Mouse (Mus musculus) inflammation-experienced regulatory T-cells, adult 6 months (primary cell): ENCODE results near the gene Cad. TPM values are rescaled to one million over a fixed set of nuclear protein-coding genes. Genes with fewer than 3 reads are reported as not detected.
"Not testable (repeated sequence)": the region's sequence is repeated elsewhere in the genome, so short reads cannot be mapped to it uniquely, and the experiment has no call there.

ENCODE experiments used
- ATAC-seq: one replicate; pipeline ENCODE4 v1.8.0; 2017
- polyA plus RNA-seq, 3 experiments: library from polyadenylated mRNA; unstranded; fragments of 100-300 nt; shearing (Covaris generic); gene quantifications; one replicate each; pipeline ENCODE4 v1.2.1; 2017

Cad gene
- polyA plus RNA-seq = 10 to 100 TPM in 1 of 3 experiments, 1 to 10 TPM in 2; 5.4 to 11.8 (median 7.8) TPM

GRCm38 (mm10) chr5:31054261-31055215, at the start of gene Cad:
Gene Cad, plus strand, starts transcription at chr5:31054780.
- ATAC-seq = peak; percentile 97

DNA sequence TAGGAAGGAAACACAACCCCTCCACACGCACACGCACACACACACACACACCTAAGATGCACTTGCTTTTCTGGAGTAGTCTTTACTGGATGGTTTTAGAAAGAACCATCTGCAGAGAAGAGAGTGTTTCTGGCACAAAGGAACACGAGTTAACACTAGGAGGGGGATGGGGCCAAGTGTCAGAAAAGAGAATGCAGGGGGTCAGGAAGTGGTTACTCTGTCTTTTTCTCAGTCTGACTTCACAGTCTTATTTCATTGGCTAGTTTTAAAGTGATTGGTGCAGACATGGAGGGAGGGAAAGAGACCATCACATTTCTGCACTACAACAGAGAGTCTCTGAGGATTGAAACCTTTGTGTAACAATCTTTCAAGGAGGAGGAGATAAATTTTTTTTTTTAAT, 41.8 kb upstream of the Cad start:
- ATAC-seq = peak; percentile 97

DNA sequence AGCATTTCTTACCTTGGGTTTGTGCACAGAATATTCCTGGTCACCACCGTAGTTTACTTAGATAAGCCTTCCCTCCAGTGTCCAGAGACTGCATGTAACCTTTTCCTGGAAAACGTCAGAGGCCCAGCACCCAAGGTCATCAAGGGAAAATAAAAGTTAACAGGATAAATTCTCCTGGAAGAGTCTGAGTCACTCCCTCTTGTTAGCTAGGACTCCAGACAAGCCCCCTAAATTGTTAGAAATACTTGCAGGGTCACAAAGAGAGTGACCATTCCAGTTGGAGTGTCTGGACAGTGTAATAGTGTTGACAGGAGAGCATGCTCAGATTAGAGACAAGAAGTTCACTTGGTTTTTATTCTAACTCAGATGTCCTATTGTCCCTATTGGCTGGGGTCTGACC, 38.7 kb upstream of the Cad start:
- ATAC-seq = no peak

DNA sequence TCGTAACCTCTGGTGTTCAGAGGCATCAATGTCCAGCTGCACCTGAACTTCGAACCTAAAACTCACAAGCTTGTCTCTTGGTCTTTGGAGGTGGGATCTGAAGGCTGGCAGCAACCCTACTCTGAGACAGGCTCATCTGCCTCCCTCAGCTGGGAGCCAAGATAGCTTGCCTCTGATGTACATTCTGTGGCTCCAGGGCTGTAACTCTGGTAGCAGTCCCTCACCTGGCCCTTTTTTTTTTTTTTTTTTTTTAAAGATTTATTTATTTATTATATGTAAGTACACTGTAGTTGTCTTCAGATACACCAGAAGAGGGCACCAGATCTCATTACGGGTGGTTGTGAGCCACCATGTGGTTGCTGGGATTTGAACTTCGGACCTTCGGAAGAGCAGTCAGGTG, 32.8 kb upstream of the Cad start:
- not testable (repeated sequence) for ATAC-seq

DNA sequence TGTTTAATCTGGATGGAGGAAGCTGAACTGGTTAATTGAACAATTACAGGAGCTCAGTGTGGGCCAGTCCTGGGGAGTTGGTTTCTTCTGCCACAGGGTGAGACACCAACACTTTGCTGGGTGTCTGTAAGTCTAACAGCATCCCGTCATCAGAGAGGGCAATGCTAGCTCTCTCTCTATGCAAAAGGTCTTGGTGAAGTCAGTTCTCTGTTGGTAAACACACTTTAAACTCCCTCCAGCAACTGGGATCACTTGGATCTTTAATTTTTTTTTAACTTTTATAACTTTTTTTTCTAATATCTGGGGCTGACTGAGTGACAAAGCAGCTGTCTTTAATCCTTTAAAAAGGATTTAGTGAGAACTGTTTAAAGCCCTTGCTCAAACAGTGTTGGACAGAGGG, 31.9 kb upstream of the Cad start:
- no peak for ATAC-seq

- ATAC-seq = no peak
Observed at GRCm38 (mm10) chr5:31023254-31023653, 31.3 kb upstream of the Cad start.

DNA sequence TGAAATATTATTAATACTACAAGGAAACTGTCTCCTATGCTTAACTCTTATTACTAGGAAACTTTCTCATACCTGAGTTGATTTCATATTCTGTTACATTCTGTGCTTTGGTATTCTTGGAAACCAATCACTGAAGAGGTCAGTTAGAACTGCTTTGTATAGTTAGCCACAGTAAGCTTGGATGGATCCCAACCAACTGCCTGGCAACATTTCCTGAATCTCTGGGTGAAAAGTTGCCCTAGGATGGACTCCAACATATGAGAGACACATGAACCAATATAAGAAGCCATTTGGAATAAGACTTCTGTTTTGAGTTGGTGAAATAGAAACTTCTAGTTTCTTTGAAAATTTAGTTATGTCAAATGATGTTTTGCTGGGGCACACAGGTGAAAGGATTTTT, 29.9 kb upstream of the Cad start:
- no peak for ATAC-seq

GRCm38 (mm10) chr5:31030926-31031325, 23.7 kb upstream of the Cad start:
- no peak for ATAC-seq

DNA sequence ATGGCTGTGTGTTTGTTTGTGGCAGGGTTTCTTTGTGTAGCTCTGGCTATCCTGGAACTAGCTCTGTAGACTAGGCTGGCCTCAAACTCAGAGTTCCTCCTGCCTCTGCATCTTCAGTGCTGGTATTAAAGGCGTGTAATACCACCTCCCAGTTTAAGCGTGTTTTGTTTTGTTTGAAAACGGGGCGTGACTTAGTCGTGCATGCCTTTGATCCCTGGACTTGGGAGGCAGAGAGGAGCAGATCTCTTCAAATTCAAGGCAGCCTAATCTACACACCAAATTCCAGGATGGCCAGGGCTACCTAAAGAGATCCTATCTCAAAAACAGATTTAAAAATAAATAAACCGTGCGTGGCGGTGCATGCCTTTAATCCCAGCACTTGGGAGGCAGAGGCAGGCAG, 23.1 kb upstream of the Cad start:
- no peak for ATAC-seq

DNA sequence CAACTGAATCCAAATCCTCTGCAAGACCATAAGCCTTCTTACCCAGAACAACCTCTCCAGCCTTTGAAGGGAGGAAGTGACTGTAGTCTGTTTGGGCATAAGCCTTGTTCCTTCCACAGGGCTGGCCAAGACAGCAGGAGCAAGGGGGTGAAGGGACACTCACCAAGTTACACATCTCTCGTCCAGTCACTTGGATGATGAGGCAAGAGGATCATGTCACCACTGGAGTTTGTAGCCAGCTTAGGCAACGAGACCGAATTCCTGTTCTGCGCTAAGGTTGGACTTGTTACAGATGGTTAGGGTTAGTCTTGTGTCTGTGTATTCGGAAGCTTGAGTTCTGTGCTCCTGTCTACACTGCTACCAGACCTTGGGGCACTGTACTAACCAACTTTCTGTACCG, 19.9 kb upstream of the Cad start:
- ATAC-seq = no peak

DNA sequence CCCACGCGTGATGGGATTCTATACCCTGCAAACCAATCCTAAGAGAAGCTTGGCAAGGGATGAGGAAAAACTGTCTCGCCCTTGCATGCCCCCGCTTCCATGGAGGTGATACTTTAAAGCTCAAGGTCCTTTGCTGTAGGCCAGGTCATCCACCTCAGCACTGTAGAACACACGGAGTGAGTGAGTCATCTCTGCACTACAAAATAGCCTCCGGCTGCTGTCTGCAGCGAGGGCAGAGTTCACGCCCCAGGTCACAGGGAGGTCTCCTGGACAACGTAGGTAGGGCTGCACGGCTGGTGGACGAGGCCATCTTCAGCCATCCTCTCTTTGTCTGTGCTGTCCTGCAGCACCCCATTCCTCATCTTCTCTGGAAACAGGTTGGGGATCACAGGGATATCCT, 18.0 kb upstream of the Cad start:
- not testable (repeated sequence) for ATAC-seq

DNA sequence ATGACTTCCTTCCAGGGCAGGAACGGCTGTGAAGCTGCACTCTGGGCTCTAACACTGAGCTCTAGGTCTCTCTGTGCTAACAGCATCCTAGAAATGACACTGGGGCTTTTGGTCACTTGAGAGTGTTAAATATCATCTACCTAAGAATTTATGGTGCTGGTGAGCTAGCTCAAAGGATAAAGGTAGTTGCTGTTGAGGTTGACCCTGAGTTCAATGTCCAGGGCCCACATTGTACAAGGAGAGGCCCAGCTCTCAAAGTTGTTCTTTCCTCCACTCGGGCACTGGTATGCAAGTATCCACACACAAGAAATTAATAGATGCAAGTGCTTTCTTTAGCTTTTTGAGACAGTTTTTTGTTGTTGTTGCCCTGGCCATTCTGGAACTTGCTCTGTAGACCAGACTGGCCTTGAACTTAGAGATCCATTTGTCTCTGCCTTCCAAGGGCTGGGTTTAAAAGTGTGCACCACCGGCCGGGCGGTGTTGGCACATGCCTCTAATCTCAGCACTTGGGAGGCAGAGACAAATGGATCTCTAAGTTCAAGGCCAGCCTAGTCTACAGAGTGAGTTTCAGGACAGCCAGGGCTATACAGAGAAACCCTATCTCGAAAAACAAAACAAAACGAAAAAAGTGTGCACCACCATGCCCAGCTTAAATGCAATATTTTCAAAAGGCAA, 16.3 kb upstream of the Cad start:
- no peak for ATAC-seq

- ATAC-seq = no peak
Observed at GRCm38 (mm10) chr5:31046416-31046815, 8.2 kb upstream of the Cad start.

GRCm38 (mm10) chr5:31047074-31047473, 7.5 kb upstream of the Cad start:
- ATAC-seq = no peak

- ATAC-seq = peak; percentile 89
Observed at GRCm38 (mm10) chr5:31047848-31048762, 6.5 kb upstream of the Cad start, which contains the start of gene Atraid. Gene Atraid, plus strand, starts transcription at chr5:31048312.

GRCm38 (mm10) chr5:31048763-31049641, 5.6 kb upstream of the Cad start, which contains the start of gene Slc5a6:
Gene Slc5a6, minus strand, starts transcription at chr5:31048924.
- peak; percentile 49 for ATAC-seq

DNA sequence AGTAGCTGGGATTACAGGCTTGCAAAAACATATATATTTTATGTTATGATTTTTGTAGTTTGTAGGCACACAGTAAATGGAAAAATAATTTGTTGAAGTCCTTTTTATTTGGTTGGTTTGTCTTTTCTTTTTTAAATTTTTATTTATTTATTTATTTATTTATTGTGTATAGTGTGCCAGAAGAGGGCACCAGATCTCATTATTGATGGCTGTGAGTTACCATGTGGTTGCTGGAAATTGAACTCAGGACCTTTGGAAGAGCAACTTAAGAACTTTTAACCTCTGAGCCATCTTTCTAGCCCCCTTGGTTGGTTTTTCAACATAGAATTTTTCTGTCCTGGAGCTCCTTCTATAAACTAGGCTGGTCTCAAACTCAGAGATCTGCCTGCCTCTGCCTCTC, 4.2 kb upstream of the Cad start:
- no peak for ATAC-seq

GRCm38 (mm10) chr5:31053728-31054127, 852 bp upstream of the Cad start:
- ATAC-seq = not testable (repeated sequence)

GRCm38 (mm10) chr5:31055216-31056140, 898 bp downstream of the Cad start:
- ATAC-seq = peak; percentile 41

GRCm38 (mm10) chr5:31069810-31070209, 15.2 kb downstream of the Cad start:
- ATAC-seq = no peak
